Mouse (Mus musculus) lung, postnatal 0 days (tissue): ENCODE results near the gene Cnbd2.

Experiments
- CTCF ChIP-seq: IDR thresholded peaks from 2 replicates; pipeline ENCODE4 v1.5.1; 2016; ENCODE audit warnings: antibody characterized with exemption, mild to moderate bottlenecking
- EP300 ChIP-seq: IDR thresholded peaks from 2 replicates; pipeline ENCODE4 v1.6.1; 2016; ENCODE audit warnings: antibody characterized with exemption, mild to moderate bottlenecking, control low read depth

DNA sequence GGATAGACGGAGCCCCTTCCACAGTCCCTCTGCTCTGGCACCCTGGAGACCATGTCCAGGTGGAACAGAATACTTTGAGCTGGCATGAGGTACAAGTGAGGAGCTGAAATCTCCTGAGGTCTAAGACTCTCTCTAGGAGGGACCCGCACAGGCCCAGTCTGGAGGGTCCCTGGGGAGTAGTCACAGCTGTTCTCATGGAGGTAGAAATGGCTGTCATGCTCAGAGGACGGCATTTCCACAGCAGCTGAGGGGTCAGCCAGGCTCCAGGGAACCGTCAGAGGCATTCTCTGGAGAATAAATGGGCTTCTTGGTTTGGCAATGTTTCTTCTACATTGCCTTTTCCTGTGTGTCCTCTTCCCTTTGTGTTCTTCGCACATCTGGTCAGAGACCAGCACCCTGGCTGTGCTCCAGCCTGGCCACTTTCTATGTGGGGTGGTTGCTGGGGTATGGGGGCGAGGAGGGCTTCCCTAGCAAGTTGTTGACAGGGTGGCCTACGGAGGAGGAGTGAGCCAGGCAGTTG, 19.4 kb downstream of the Cnbd2 start:
- TF ChIP-seq EP300 (no peak), CTCF (no peak)
